Mouse (Mus musculus) spleen, postnatal 4 days (tissue): ENCODE results near the gene Pdia6.

ENCODE experiments used
- DNase-seq, 2 experiments: peaks; one replicate each; pipeline ENCODE4 v3.0.0; 2022; ENCODE audit warnings: low spot score in 2 of 2

Gene Pdia6

GRCm38 (mm10) chr12:17265971-17266672 is at the start of gene Pdia6:
Pdia6 (plus strand) TSS chr12:17266545.
- peak; percentile 91 to 95 for DNase-seq

DNA sequence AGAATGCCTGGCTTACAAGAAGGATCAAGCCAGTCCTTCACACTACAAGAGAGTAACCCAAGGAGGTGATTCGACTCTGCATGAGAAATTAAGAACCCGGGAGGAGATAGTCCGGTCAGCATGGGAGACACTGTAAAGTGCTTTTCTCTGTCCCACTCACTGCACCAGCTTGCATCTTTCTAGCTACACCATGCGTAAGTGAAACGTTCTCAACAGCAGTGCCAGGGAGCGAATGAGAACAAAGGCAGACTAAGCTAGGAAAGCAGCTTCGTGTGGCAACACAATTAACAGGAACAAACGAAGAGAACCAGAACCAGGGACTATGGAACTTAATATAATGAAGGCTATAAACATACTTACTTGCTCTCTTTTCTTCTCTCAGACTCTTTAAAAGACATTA is 48.0 kb upstream of the Pdia6 start:
- no peak for DNase-seq

- DNase-seq = no peak
Observed at GRCm38 (mm10) chr12:17219107-17219506, 47.2 kb upstream of the Pdia6 start.

GRCm38 (mm10) chr12:17220631-17221030 is 45.7 kb upstream of the Pdia6 start:
- DNase-seq = no peak

DNA sequence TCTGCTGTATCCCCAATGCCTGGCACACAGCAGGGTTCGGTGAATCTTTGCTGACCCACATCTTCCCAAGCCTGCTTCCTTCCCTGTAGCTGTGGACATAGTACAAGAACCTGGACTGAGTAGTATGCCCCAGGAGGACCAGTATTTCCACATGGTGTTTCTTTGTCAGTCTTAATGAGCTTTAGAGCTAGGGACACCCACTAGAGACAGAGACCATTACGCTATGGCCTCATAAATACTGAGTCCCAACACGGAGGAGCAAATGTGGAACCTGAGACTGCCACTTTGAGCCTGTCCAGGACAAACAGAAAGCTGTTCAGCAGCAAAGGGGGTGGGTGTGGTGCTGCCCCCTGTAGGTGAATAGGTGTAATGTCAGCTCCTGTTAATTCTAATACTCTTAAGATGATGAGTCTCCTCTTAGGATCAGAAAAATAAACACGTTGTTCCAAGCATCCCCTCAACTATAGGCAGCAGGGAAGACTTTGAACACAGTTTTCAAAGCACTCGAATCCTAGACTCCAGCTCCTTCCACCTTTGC is 44.4 kb upstream of the Pdia6 start:
- DNase-seq = no peak

- no peak for DNase-seq
Observed at GRCm38 (mm10) chr12:17223050-17223449, 43.3 kb upstream of the Pdia6 start.

- no peak for DNase-seq
Observed at GRCm38 (mm10) chr12:17225012-17225411, 41.3 kb upstream of the Pdia6 start.

GRCm38 (mm10) chr12:17227903-17228302 is 38.4 kb upstream of the Pdia6 start:
- DNase-seq = no peak

DNA sequence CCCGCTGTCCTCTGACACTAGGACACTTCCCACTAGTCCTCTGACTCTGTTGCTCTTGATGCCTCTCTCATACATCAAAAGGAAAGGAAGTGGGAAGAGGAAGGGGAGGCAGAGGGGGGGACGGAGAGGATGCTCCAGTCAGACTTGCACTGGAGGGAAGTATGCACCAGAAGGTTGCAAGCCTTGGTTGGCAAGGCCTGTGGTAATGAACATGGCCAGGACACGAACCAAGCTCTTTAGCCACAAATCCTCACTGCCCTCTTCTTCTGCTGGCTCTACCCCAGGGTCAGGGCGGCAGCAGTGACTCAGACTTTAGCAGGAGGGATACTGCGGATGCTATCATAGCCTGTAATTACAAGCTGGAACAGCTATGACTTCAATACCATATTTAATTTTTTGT is 35.8 kb upstream of the Pdia6 start:
- DNase-seq = no peak

DNA sequence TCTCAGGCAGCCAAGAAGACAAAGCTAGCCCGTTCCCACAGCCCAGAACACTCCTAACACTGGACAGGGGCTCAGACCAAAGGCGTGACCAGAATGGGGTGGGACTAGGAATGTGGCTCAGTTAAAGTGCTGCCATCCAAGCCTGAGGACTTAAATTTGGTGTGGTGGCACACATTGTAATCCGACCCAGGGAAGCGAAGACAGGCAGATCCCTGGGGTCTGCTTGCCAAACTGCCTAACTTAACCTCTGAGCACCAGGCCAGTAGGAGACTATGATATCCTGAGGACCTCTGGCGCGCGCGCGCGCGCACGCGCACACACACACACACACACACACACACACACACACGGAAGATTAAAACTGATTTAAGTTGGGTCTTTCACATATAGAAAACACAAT is 34.8 kb upstream of the Pdia6 start:
- DNase-seq = no peak

- DNase-seq = no peak
Observed at GRCm38 (mm10) chr12:17235535-17236313, 30.6 kb upstream of the Pdia6 start.

DNA sequence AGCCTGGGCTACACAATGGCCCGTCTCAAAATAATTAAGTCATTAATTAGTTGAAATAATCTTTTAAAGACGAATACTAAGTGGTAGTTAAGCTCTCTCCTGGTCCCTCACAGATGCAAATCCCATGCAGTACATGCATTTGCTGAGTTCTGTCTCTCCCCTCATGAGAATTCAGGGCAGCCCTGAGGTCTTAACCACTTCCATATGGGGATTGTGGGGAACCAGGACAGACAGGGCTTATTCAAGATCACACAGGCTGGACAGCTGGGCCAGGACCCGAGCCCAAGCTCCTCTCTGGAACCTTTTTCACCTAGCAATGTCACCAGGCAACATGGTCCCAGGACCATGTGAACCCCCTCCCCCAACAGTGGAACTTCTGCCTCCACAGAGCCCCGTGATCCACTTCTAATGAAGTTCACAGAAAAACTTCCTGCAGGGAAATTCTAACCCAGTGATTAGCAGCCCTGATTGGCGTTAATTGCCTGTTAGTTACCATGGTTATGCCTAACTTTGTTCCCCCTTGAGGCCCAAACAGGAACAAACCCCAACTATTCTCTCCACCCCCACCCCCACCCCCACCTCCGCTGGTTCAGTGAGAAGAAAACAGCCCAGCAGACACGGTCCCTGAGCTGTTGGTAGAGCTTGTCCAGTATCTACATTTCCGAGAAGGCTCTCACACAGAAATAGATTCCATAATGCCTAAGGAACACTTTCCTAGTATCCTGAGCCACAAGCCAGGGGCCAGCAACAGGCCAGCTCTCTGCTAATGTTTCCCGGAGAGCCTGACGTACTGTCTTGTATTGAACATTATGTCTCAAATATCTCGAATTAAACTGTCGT is 27.5 kb upstream of the Pdia6 start:
- DNase-seq = no peak

GRCm38 (mm10) chr12:17239428-17239688 is 27.0 kb upstream of the Pdia6 start:
- no peak for DNase-seq

DNA sequence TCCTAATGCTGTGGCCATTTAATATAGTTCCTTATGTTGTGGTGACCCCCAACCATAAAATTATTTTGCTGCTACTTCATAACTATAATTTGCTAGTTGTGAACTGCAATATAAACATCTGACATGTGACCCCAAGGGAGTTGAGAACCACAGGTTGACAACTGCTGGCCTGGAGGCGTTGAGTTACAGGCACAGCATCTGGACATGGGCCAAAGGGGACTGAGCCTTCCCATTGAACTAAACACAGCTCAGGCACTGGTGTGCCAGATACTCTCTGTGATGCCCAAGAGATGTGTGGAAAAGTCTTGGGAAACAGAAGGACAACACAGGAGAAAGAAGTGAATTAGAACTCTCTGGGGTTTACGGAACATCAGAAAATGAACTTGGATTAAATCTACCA is 25.3 kb upstream of the Pdia6 start:
- no peak for DNase-seq

- DNase-seq = no peak
Observed at GRCm38 (mm10) chr12:17241614-17242013, 24.7 kb upstream of the Pdia6 start.

DNA sequence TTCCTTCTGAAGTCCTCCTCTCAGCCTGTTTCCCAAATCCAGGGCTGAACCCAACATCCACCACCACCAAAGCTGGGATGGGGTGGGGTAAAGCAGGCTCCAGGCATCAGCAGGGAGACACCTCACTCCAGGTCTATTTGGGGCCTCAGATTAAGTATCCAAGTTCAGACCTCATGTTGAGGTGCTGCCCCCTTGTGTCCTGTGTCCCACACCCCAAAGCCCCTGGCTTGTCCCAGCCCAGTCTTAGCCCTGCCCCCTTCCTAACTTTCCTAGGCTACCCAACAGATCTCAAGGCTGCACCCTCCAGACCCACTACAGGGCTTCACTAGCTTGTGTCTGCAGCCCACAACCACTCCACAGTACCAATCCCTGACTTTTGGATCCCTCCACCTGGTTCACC is 24.3 kb upstream of the Pdia6 start:
- DNase-seq = no peak

DNA sequence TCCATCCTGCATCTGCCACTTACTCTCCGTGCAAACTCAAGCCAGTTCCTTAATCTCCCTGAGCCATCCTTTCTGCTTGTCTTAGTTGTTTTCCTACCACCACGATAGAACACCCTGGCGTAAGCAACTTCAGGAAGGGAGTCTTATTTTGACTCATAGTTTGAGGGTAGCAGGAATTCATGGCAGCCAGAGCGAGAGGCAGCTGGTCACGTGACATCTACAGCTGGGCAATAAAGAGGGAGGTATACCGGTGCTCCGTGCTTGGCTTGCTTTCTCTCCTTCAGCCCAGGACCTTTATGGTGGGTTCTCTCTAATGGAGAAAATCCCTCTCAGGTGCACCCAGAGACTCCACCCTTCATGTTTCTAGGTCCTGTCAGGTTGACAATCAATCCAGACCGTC is 15.4 kb upstream of the Pdia6 start:
- DNase-seq = no peak

DNA sequence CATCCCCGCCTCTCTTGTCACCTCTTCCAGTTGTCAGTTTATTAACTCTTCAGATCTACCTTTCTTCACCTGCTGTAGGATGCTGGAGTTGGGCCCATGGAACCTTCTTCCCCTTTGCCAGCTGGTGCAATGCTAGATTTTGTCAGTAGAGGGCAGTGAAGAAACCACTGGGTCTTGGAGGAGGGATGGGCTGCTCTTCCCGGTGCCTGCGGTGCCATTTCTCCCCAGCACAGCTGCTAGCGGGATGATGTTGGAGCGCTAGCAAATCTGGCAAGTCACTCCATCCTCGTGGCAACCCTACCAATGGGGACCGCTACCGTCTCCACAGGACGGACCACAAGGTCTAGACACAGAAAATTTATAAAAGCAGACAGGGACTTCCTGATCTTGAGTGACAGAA is 13.3 kb upstream of the Pdia6 start:
- peak; percentile 51 to 80 for DNase-seq

GRCm38 (mm10) chr12:17255602-17256001 is 10.7 kb upstream of the Pdia6 start:
- DNase-seq = no peak

- peak; percentile 32 to 73 for DNase-seq
Observed at GRCm38 (mm10) chr12:17256905-17257304, 9.4 kb upstream of the Pdia6 start.

GRCm38 (mm10) chr12:17258431-17258830 is 7.9 kb upstream of the Pdia6 start:
- DNase-seq = no peak

GRCm38 (mm10) chr12:17261005-17261404 is 5.3 kb upstream of the Pdia6 start:
- no peak for DNase-seq
